Mouse (Mus musculus) MEL (cell line): ENCODE data around the gene Inpp5e. TPM values are rescaled to one million over a fixed set of nuclear protein-coding genes. Genes with fewer than 3 reads are reported as not detected.

Experiments
- DNase-seq: peaks from one replicate; pipeline ENCODE4 v3.0.0; 2011; ENCODE audit warnings: low read depth, low spot score
- H3K27ac ChIP-seq: 2 replicates; pipeline ENCODE4 v1.5.1; 2012; ENCODE audit warnings: low read depth, mild to moderate bottlenecking, control low read depth, low read length, moderate library complexity; ENCODE audit not compliant: control insufficient read depth
- H3K27me3 ChIP-seq, 2 experiments: fragments of 150-350 bp in 1 of 2; sonication (generic) in 1 of 2; 2 replicates each; pipeline ENCODE4 v1.6.1; 2012; ENCODE audit warnings: low read length in 2 of 2, mild to moderate bottlenecking in 2 of 2, improper control_type of control experiment in 1 of 2, moderate library complexity in 1 of 2; ENCODE audit not compliant: insufficient read depth in 2 of 2, control insufficient read depth in 1 of 2
- H3K36me3 ChIP-seq, 2 experiments: 2 replicates each; pipeline ENCODE4 v1.6.1; 2012 to 2014; ENCODE audit warnings: low read length in 2 of 2, improper control_type of control experiment in 1 of 2, inconsistent platforms in 1 of 2, mild to moderate bottlenecking in 1 of 2; ENCODE audit not compliant: insufficient read depth in 2 of 2, control insufficient read depth in 1 of 2
- H3K4me1 ChIP-seq, 2 experiments: fragments of 150-350 bp in 1 of 2; sonication (generic) in 1 of 2; 2 replicates each; pipeline ENCODE4 v1.6.1; 2012; ENCODE audit warnings: low read length in 2 of 2, improper control_type of control experiment in 1 of 2, mild to moderate bottlenecking in 1 of 2; ENCODE audit not compliant: insufficient read depth in 2 of 2, control insufficient read depth in 1 of 2
- H3K4me3 ChIP-seq, 2 experiments: fragments of 150-350 bp in 1 of 2; sonication (generic) in 1 of 2; 2 replicates each; pipeline ENCODE4 v1.5.1; 2012; ENCODE audit warnings: low read depth in 2 of 2, low read length in 2 of 2, mild to moderate bottlenecking in 2 of 2, moderate library complexity in 2 of 2, control low read depth in 1 of 2, improper control_type of control experiment in 1 of 2; ENCODE audit not compliant: control insufficient read depth in 1 of 2, insufficient read depth in 1 of 2
- H3K79me2 ChIP-seq: 2 replicates; pipeline ENCODE4 v1.6.1; 2012; ENCODE audit warnings: mild to moderate bottlenecking, low read length, moderate library complexity; ENCODE audit not compliant: control insufficient read depth, poor library complexity, insufficient read depth
- H3K9ac ChIP-seq: 2 replicates; pipeline ENCODE4 v1.6.1; 2012; ENCODE audit warnings: low read depth, mild to moderate bottlenecking, control low read depth, low read length, moderate library complexity; ENCODE audit not compliant: control insufficient read depth, poor library complexity, severe bottlenecking
- H3K9me3 ChIP-seq: fragments of 150-350 bp; sonication (generic); replicated peaks from 2 replicates; pipeline ENCODE4 v1.6.1; 2012; ENCODE audit warnings: mild to moderate bottlenecking, low read length, improper control_type of control experiment, moderate library complexity; ENCODE audit not compliant: insufficient read depth
- CHD1 ChIP-seq: IDR thresholded peaks from 2 replicates; pipeline ENCODE4 v1.6.1; 2012; ENCODE audit warnings: low read depth, mild to moderate bottlenecking, inconsistent platforms, low read length, improper control_type of control experiment
- CHD2 ChIP-seq: IDR thresholded peaks from 2 replicates; pipeline ENCODE4 v1.6.1; 2011; ENCODE audit warnings: low read length, improper control_type of control experiment
- CTCF ChIP-seq, 3 experiments: IDR thresholded peaks in 2 of 3; conservative IDR thresholded peaks in 1 of 3; 2 replicates each; pipeline ENCODE4 v1.5.1; 2011 to 2012; ENCODE audit warnings: low read length in 3 of 3, low read depth in 2 of 3, mild to moderate bottlenecking in 2 of 3, improper control_type of control experiment in 1 of 3, inconsistent platforms in 1 of 3, mixed read lengths in 1 of 3, moderate library complexity in 1 of 3; ENCODE audit not compliant: control insufficient read depth in 1 of 3, insufficient read depth in 1 of 3, poor library complexity in 1 of 3, severe bottlenecking in 1 of 3
- ELF1 ChIP-seq: IDR thresholded peaks from 2 replicates; pipeline ENCODE4 v1.6.1; 2014; ENCODE audit warnings: low read depth, mild to moderate bottlenecking, inconsistent platforms, low read length, improper control_type of control experiment, moderate library complexity
- ETS1 ChIP-seq: IDR thresholded peaks from 2 replicates; pipeline ENCODE4 v1.6.1; 2012; ENCODE audit warnings: low read depth, mild to moderate bottlenecking, inconsistent platforms, low read length, improper control_type of control experiment, moderate library complexity
- GABPA ChIP-seq: IDR thresholded peaks from 2 replicates; pipeline ENCODE4 v1.6.1; 2012; ENCODE audit warnings: low read depth, mild to moderate bottlenecking, inconsistent platforms, low read length, improper control_type of control experiment, moderate library complexity
- KAT2A ChIP-seq: conservative IDR thresholded peaks from 2 replicates; pipeline ENCODE4 v1.6.1; 2012; ENCODE audit warnings: low read depth, low read length, improper control_type of control experiment, inconsistent platforms
- MAX ChIP-seq: IDR thresholded peaks from 2 replicates; pipeline ENCODE4 v1.6.1; 2011; ENCODE audit warnings: low read length, improper control_type of control experiment
- MAZ ChIP-seq: IDR thresholded peaks from 2 replicates; pipeline ENCODE4 v1.6.1; 2012; ENCODE audit warnings: low read depth, mild to moderate bottlenecking, inconsistent platforms, low read length, improper control_type of control experiment
- MEF2A ChIP-seq: IDR thresholded peaks from 2 replicates; pipeline ENCODE4 v1.6.1; 2014; ENCODE audit warnings: low read depth, mild to moderate bottlenecking, inconsistent platforms, low read length, improper control_type of control experiment; ENCODE audit not compliant: poor library complexity, insufficient replicate concordance, severe bottlenecking; ENCODE audit errors: extremely low read depth
- MXI1 ChIP-seq: IDR thresholded peaks from 2 replicates; pipeline ENCODE4 v1.6.1; 2011; ENCODE audit warnings: mild to moderate bottlenecking, low read depth, low read length, improper control_type of control experiment
- POLR2AphosphoS5 ChIP-seq: IDR thresholded peaks from 2 replicates; pipeline ENCODE4 v1.6.1; 2012; ENCODE audit warnings: low read depth, borderline replicate concordance, mild to moderate bottlenecking, inconsistent platforms, low read length, moderate library complexity, mixed read lengths
- RAD21 ChIP-seq: IDR thresholded peaks from 2 replicates; pipeline ENCODE4 v1.6.1; 2011; ENCODE audit warnings: mild to moderate bottlenecking, low read depth, low read length, improper control_type of control experiment
- SIN3A ChIP-seq: IDR thresholded peaks from 2 replicates; pipeline ENCODE4 v1.6.1; 2012; ENCODE audit warnings: low read length, improper control_type of control experiment, inconsistent platforms
- TAL1 ChIP-seq: IDR thresholded peaks from 2 replicates; pipeline ENCODE4 v1.6.1; 2012; ENCODE audit warnings: mild to moderate bottlenecking, inconsistent platforms, low read length, moderate library complexity, mixed read lengths
- UBTF ChIP-seq: IDR thresholded peaks from 2 replicates; pipeline ENCODE4 v1.6.1; 2012; ENCODE audit warnings: low read depth, mild to moderate bottlenecking, inconsistent platforms, low read length, improper control_type of control experiment, moderate library complexity, borderline replicate concordance; ENCODE audit not compliant: insufficient read depth
- USF2 ChIP-seq, 2 experiments: IDR thresholded peaks; 2 replicates each; pipeline ENCODE4 v1.6.1; 2011 to 2012; ENCODE audit warnings: improper control_type of control experiment in 2 of 2, low read length in 2 of 2, borderline replicate concordance in 1 of 2, inconsistent platforms in 1 of 2, low read depth in 1 of 2, mild to moderate bottlenecking in 1 of 2; ENCODE audit not compliant: insufficient read depth in 1 of 2
- polyA plus RNA-seq, 2 experiments: library from polyadenylated mRNA; stranded (reverse) in 1 of 2; unstranded in 1 of 2; fragments of >175 nt in 1 of 2; fragments of >200 nt in 1 of 2; gene quantifications; 2 replicates each; pipeline versions ENCODE4 v1.2.1 to v1.2.4; 2012; ENCODE audit warnings: low replicate concordance in 2 of 2, low read depth in 1 of 2; ENCODE audit not compliant: insufficient read length in 2 of 2, insufficient read depth in 1 of 2, missing spikeins in 1 of 2
- total RNA-seq: library from RNA; depleted of rRNA; stranded (reverse); fragments of 300-350 nt; gene quantifications from 2 replicates; pipeline ENCODE4 v1.2.3, GENCODE M21; 2012

Inpp5e gene
- total and polyA plus RNA-seq, 3 experiments, result 11.2 to 17.5 TPM; not detected in 1

DNA sequence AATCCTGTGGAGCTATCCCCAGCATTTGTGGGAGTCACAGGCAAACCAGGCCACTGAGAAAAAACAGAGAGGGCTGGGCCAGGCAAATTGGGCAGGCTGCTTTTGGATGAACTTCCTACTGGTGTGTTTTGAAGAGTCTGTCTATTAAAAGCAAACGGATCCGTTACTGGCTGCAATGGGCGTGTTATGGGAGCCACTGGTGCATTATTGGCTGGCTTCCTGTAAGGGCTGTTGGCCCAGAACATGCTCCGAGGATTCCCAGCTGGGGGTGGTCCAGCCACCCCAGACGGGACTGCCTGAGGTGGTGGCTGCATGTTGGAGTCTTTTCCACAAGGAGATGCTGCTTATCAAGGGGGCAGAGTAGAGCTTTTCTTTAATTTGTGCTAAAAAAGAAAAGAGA, 32.7 kb upstream of the Inpp5e start:
- DNase-seq, result no peak
- Histone ChIP-seq H3K27me3 (no peaks in the 10 kb centered on the region), H3K27ac (no peak overlapping the region), H3K79me2 (peaks cover 19% of the 10 kb centered on the region), H3K9me3 (no peaks in the 10 kb centered on the region), H3K4me3 (no peak overlapping the region), H3K4me1 (peaks cover 6 to 9% of the 10 kb centered on the region in 2 experiments), H3K9ac (no peak overlapping the region), H3K36me3 (peaks cover 2 to 12% of the 10 kb centered on the region in 2 experiments; a peak in 3 of 4 replicates)
- TF ChIP-seq CHD1 (no peak), ETS1 (no peak), CHD2 (no peak), MXI1 (no peak), USF2 (IDR thresholded peaks at IDR 0.05; ENCODE audit: borderline replicate concordance in 1 of 2, insufficient read depth in 1 of 2, low read depth in 1 of 2, low read length in 2 of 2) (no peak), GABPA (no peak), KAT2A (no peak), MAZ (no peak)

DNA sequence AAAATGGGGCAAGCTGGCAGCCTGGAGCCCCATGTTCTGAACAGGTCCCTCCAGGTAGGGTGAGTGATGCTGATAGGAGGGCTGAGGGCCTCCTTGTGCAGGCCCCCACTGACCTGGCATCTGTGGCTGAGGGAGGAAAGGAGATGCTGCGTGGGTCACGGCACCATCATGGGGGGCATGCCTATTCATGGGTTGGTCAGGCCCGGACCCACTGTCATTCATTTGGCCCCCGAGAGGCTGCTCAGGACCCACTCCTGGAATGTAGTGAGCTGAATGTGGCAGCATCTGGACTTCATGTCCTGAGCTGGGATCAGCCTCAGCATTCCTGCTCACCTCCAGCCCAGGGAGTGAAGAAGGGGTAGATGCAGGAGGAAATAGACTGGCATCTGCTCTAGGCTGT, 32.3 kb upstream of the Inpp5e start:
- Histone ChIP-seq H3K36me3 (peaks cover 2 to 12% of the 10 kb centered on the region in 2 experiments; a peak in 3 of 4 replicates), H3K9me3 (no peaks in the 10 kb centered on the region), H3K79me2 (peaks cover 19% of the 10 kb centered on the region), H3K4me3 (no peak overlapping the region), H3K9ac (no peak overlapping the region), H3K27ac (no peak overlapping the region), H3K27me3 (no peaks in the 10 kb centered on the region), H3K4me1 (peaks cover 4 to 7% of the 10 kb centered on the region in 2 experiments; a peak in 3 of 4 replicates)
- DNase-seq, result no peak
- no peak for TF ChIP-seq ELF1
- TF ChIP-seq CTCF (IDR thresholded peaks at IDR 0.05 in 2 of 3, conservative IDR thresholded peaks at IDR 0.05 in 1 of 3; ENCODE audit: control insufficient read depth in 1 of 3, insufficient read depth in 1 of 3, low read depth in 2 of 3, low read length in 3 of 3, poor library complexity in 1 of 3, severe bottlenecking in 1 of 3), result no peak
- no peak for TF ChIP-seq MXI1
- TF ChIP-seq UBTF, result no peak
- TF ChIP-seq TAL1, result no peak
- no peak for TF ChIP-seq RAD21
- no peak for TF ChIP-seq SIN3A
- TF ChIP-seq USF2 (IDR thresholded peaks at IDR 0.05; ENCODE audit: borderline replicate concordance in 1 of 2, insufficient read depth in 1 of 2, low read depth in 1 of 2, low read length in 2 of 2), result no peak
- TF ChIP-seq MEF2A, result no peak
- no peak for TF ChIP-seq MAX
- TF ChIP-seq CHD2, result no peak
- TF ChIP-seq ETS1, result no peak
- no peak for TF ChIP-seq POLR2AphosphoS5
